Comparison of ENCODE assay signal across 19 mouse cellular contexts in the genomic region with DNA sequence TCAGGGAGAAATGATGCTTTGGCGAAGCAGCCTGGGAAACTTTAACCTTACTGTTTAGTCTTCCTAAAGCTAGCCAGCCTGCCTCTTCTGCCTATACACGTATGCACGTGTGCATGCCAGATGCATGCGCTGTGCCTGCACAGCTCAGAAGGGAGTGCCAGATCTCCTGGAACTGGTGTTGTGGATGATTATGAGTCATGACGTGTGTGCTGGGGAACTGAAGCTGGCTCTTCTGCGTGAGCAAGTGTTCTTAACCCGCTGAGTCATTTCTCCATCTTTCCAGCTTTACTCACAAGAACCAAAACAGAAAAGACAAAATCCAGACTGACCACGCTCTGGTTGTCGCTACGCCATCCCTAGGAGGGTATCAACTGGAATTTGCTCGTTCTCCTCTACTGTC. TPM values are rescaled to one million over a fixed set of nuclear protein-coding genes. Genes with fewer than 3 reads are reported as not detected.
DNase-seq lines count a peak whose midpoint lies in the region; TF ChIP-seq lines count a peak whose summit lies in the region.
"Had no signal": no experiment of that assay in that cellular context is flagged by ENCODE, and none has a peak within 500 bp of the region (broad histone marks: within the 10 kb centered on the region; RNA-seq: fewer than 3 reads in every experiment).

No protein-coding gene starts in this region.

- no peaks in the 10 kb centered on the region for H3K79me2 ChIP-seq in C2C12 (ENCODE audit: control insufficient read depth, insufficient read depth)
- no peaks in the 10 kb centered on the region for H3K79me2 ChIP-seq in myocyte (ENCODE audit: control insufficient read depth, insufficient read depth)

- H3K27me3 ChIP-seq in C2C12 (ENCODE audit: control insufficient read depth, insufficient read depth, insufficient read length) (no peaks in the 10 kb centered on the region), myocyte (ENCODE audit: control insufficient read depth, insufficient read depth, insufficient read length) (no peaks in the 10 kb centered on the region)
- H3K27me3 ChIP-seq: embryonic facial prominence, embryonic 12.5 days; heart, embryonic 12.5 days; liver, embryonic 13.5 days; midbrain, embryonic 12.5 days had no signal

- H3K4me3 ChIP-seq in C2C12 (ENCODE audit: insufficient read depth, poor library complexity, severe bottlenecking) = no peak overlapping the region
- H3K4me3 ChIP-seq in myocyte = no peak overlapping the region
- H3K4me3 ChIP-seq: embryonic facial prominence, embryonic 12.5 days; heart, embryonic 12.5 days; limb, embryonic 10.5 days; liver, embryonic 13.5 days; midbrain, embryonic 12.5 days had no signal

- H3K4me2 ChIP-seq in myocyte (ENCODE audit: low read depth) = peak overlapping the region; percentile 73
- H3K4me2 ChIP-seq: embryonic facial prominence, embryonic 12.5 days; heart, embryonic 12.5 days; liver, embryonic 13.5 days; midbrain, embryonic 12.5 days had no signal

- H3K79me3 ChIP-seq in C2C12 (ENCODE audit: low read depth) = no peaks in the 10 kb centered on the region

- intact Hi-C loops in heart, postnatal 10 days (cut with DNase I) = no loop called here

- no peak for TF ChIP-seq CTCF in C2C12 (IDR thresholded peaks at IDR 0.05; ENCODE audit: control insufficient read depth, insufficient read depth, insufficient read length)

- no peak overlapping the region for H3ac ChIP-seq in C2C12 (ENCODE audit: control insufficient read depth, insufficient read length, low read depth)
- H3ac ChIP-seq in myocyte (ENCODE audit: control insufficient read depth, insufficient read length) = no peak overlapping the region

- H3K36me3 ChIP-seq in C2C12 (ENCODE audit: control insufficient read depth, insufficient read depth) (no peaks in the 10 kb centered on the region), myocyte (ENCODE audit: control insufficient read depth, insufficient read depth) (no peaks in the 10 kb centered on the region)
- H3K36me3 ChIP-seq: embryonic facial prominence, embryonic 12.5 days; heart, embryonic 12.5 days; limb, embryonic 10.5 days; liver, embryonic 13.5 days; midbrain, embryonic 12.5 days had no signal

- peak; percentile 50 for DNase-seq in layer of hippocampus, adult 9-11 months
- no peak for DNase-seq in layer of hippocampus, postnatal 25 days (ENCODE audit: extremely low spot score in 1 of 2, low spot score in 1 of 2)
- DNase-seq in brain, adult 2 months (ENCODE audit: low read depth, low spot score) = peak; percentile 88
- no peak for DNase-seq in heart, postnatal 10 days
- DNase-seq in spleen, adult 18-20 months = no peak
- DNase-seq: cerebellum, adult 11 months; cerebellum, postnatal 36 days; gastrocnemius, postnatal 10 days; kidney, postnatal 36 days; liver, embryonic 13.5 days; lung, postnatal 10 days; thymus, adult 2 months had no signal

- TF ChIP-seq POLR2A in myocyte (IDR thresholded peaks at IDR 0.05; ENCODE audit: insufficient read length, low read depth) = no peak

TF ChIP-seq in C2C12, 6 proteins besides CTCF, POLR2A, EP300 and RAD21:
- TF ChIP-seq MYOG (IDR thresholded peaks at IDR 0.05; ENCODE audit: control insufficient read depth, extremely low read depth, insufficient read length) (no peak), CEBPB (IDR thresholded peaks at IDR 0.05; ENCODE audit: low read depth) (no peak), FOSL1 (IDR thresholded peaks at IDR 0.05; ENCODE audit: insufficient read depth, low read length, poor library complexity, severe bottlenecking) (peak; percentile 85), USF1 (IDR thresholded peaks at IDR 0.05; ENCODE audit: low read depth) (peak; percentile 31), MYOD1 (IDR thresholded peaks at IDR 0.05; ENCODE audit: control insufficient read depth, insufficient read length, low read depth) (peak; percentile 45), MAX (IDR thresholded peaks at IDR 0.05) (peak; percentile 95)

TF ChIP-seq in myocyte, 11 proteins besides CTCF, POLR2A, EP300 and RAD21:
- TF ChIP-seq MYOD1 (IDR thresholded peaks at IDR 0.05; ENCODE audit: control insufficient read depth in 1 of 3, insufficient read length in 2 of 3, low read depth in 2 of 3) (peak in 1 of 3 experiments; percentile 53), E2F4 (IDR thresholded peaks at IDR 0.05; ENCODE audit: insufficient read depth) (no peak), MYOG (IDR thresholded peaks at IDR 0.05; ENCODE audit: control insufficient read depth in 1 of 3, insufficient read depth in 1 of 3, insufficient read length in 2 of 3, low read depth in 2 of 3) (peak in 1 of 3 experiments; percentile 48)

RNA-seq across cellular contexts. Expression of a gene that starts 55.1 kb away (rescaled TPM):
- under 1 TPM; 0.34 to 0.56 TPM for total RNA-seq in layer of hippocampus, postnatal 25 days (2021)
- polyA plus RNA-seq in C2C12 (2012; fragmentation: generic; extraction: Trizol) (0.01 TPM), myocyte (2012; fragmentation: generic; extraction: Trizol) (0.06 TPM)
- total RNA-seq in heart, postnatal 10 days (2021) = under 1 TPM; 0.05 to 0.07 TPM
- polyA plus RNA-seq: forebrain, embryonic 11.5 days; limb, embryonic 10.5 days; midbrain, embryonic 12.5 days had no signal

Comparison
In these comparisons a context has a peak if more than half of its experiments do, and no peak if none do; other contexts are left out.
1. DNase-seq: peak in layer of hippocampus, adult 9-11 months (single experiment) and brain, adult 2 months (single experiment); none in layer of hippocampus, postnatal 25 days (0 of 2), heart, postnatal 10 days (0 of 2) and spleen, adult 18-20 months (0 of 2).